Mouse (Mus musculus): ENCODE data around the gene Selenop.
"Not testable (repeated sequence)": the region's sequence is repeated elsewhere in the genome, so short reads cannot be mapped to it uniquely, and the experiment has no call there.

Selenop gene

DNA sequence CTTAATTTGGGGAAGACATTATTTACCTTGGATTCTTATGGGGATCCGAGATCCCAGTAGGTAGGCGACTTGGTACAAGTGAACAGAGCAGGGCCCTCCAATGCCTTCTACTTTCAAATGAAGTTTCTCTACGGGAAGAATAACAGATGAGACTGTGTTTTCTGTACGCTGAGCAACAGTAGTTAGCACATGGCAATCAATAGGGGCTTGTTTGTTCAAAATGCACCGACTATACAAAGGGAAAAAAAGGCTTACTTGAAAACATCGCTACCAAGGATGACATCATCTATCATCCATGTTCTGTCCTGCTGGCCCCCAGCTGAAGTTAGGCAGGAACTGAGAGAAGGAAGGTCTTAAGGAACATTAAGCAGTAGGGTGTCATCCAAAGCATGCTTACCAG, at the start of gene Selenop:
Gene Selenop (plus strand): TSS at position 301 of the 400 bp plus-strand sequence.
- no peak for DNase-seq (ENCODE audit: low spot score)

DNA sequence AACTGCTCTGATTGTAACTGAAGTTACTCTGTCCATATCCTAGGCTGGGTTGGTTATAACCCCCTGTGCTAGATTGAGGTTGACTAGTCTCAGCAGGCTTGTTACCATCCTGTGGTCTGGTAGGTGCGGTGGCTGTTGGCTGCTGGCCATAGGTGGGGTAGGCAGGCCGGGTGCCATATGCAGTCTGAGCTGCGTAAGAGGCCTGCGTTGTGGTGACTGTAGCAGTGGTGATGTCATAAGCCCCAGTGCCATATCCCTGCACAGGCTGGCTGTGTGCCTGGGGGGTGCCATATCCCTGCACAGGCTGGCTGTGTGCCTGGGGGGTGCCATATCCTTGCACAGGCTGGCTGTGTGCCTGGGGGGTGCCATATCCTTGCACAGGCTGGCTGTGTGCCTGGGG, 49.7 kb upstream of the Selenop start:
- not testable (repeated sequence) for DNase-seq (ENCODE audit: low spot score)

DNA sequence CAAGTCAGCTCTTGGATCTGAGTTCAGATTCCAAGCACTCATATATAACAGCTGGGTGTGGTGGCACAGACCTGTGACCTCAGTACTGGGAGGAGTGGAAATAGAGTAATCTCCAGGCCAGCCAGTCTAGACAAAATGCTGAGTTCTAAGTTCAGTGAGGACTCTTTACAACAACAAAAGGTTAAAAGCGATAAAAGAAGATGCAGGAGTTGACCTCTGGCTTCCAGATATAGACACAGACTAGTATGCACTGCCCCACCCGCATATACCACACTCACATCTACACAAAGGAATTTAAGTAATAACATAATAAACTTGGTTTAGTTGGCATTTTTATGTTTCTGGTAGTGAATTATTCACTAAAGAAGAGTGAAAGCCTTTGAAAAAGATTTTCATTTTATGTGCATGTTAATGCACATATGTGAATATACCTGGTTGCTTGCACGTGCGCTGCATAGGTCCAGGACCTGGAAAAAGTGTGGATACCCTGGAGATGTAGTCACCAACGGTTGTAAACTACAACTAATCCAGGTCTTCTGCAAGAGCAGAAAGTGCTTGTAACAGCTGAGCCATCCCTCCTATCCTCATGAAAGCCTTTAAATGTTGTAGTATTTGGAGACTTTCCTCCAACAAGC, 45.4 kb upstream of the Selenop start:
- DNase-seq (ENCODE audit: low spot score) = no peak

DNA sequence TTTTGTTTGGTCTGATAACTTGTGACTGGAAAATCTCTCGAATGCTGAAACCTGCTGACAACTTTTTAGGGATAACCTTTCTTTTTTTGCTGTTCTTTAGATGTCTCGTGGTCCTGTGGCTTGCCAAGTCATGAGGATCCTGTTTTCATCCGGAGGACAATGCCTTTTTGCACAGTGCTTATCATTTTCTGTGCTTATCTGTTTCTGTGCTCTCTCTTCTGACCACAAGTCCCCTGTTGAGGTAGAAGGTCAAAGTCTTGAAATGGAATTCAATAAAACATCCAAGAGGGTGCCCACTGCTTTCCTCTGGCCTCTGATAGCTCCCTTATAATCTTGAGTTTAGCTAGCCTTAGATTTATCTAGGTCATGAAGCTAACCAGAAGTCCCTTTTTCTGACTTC, 41.8 kb upstream of the Selenop start:
- DNase-seq (ENCODE audit: low spot score) = no peak

GRCm38 (mm10) chr15:3228185-3228584, 40.2 kb upstream of the Selenop start:
- no peak for DNase-seq (ENCODE audit: low spot score)

- DNase-seq (ENCODE audit: low spot score) = no peak
Observed at GRCm38 (mm10) chr15:3228990-3229389, 39.4 kb upstream of the Selenop start.

DNA sequence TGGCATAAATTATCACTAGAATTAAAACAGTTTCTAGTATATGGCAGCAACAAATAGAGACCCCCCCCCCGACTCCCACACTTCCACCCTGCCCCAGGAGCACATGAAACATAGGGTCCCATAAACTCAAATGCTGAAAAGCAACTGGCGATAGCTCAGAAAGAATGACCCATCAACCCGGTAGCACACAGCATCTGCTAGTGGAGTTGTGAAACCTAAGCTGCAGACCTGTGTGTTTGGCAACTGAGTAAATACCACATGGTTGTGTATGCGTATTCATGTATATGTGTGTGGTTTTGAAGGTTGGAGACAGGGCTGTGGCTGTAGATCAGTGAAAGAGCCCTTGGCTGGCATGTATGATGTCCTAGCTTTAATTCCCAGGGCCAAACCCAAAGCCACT, 37.3 kb upstream of the Selenop start:
- DNase-seq (ENCODE audit: low spot score) = no peak

GRCm38 (mm10) chr15:3232168-3232835, 36.0 kb upstream of the Selenop start:
- DNase-seq (ENCODE audit: low spot score) = no peak

- DNase-seq (ENCODE audit: low spot score) = no peak
Observed at GRCm38 (mm10) chr15:3233837-3234551, 34.4 kb upstream of the Selenop start.

- DNase-seq (ENCODE audit: low spot score) = no peak
Observed at GRCm38 (mm10) chr15:3236338-3236737, 32.0 kb upstream of the Selenop start.

DNA sequence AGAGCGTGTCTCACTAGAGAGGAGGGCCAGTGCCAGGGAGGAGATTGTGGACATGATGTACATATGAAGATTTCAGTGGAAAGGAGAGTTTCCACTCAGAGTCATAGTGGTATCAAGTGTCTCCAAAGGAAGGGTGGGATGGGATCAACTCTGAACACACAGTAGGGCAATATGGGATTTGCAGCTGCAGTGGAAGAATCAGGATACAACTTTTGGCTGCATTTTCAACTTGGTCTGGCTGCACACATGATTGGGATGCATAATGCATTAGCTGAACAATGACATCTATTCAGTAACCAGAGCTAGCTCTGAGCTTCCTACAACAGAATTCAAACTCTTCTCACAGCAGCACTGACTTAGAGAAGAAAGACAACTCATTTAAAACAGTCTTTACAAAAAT, 30.4 kb upstream of the Selenop start:
- DNase-seq (ENCODE audit: low spot score) = no peak

DNA sequence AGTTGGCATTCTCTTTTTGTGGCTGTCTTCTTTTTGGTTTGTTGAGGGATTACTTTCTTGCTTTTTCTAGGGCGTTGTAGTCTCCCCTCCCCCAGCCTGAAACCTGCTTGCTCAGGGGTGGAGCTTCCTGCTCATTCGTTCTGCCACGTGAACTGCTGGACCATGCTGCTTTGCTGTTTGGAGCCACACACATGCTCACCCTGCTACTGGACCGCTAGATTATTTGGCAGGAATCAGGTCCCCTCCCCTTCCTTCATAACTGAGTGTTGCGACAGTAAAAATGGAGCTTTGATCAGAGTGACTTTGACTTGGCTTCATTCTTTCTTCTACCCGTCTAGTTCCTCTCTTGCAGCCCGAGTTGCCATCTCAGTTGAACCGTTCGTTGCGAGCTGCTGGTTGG, 23.3 kb upstream of the Selenop start:
- not testable (repeated sequence) for DNase-seq (ENCODE audit: low spot score)

DNA sequence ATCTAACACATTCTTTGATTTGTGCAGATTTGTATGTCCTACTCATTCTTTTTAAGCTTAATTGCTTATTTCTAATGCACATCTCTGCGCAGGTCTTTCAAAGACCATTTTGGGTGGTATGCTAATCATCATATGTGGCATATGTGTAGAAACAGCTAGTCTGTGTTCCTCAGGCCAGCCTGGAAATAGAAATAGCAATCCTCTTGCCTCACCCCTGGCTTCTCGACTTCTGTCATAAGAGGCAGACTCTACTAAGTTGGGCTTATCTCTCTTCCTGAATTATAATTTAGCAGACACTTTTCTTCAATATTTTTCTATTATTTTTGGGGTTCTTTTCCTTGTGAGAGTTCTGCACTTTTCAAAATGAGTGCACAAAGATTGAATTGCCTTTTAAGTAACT, 17.7 kb upstream of the Selenop start:
- no peak for DNase-seq (ENCODE audit: low spot score)

GRCm38 (mm10) chr15:3251031-3251717, 17.2 kb upstream of the Selenop start:
- no peak for DNase-seq (ENCODE audit: low spot score)

DNA sequence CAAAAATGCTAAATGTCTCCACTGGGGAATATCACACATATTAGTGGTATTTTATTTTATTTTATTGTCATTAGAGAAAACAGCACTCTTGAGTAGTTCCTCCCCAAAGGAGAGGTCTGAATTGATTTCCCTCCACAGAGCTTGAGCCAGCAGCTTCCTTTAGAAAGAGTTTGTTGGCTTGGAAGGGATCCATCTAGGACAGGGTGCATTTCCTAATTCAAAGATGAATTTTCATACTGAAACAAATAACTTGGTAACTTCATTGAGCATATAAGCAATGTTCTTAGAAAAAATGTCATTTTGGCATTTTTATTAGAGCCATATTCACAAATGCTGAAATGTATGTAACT, 16.7 kb upstream of the Selenop start:
- no peak for DNase-seq (ENCODE audit: low spot score)

GRCm38 (mm10) chr15:3259025-3259424, 9.3 kb upstream of the Selenop start:
- DNase-seq (ENCODE audit: low spot score) = no peak

DNA sequence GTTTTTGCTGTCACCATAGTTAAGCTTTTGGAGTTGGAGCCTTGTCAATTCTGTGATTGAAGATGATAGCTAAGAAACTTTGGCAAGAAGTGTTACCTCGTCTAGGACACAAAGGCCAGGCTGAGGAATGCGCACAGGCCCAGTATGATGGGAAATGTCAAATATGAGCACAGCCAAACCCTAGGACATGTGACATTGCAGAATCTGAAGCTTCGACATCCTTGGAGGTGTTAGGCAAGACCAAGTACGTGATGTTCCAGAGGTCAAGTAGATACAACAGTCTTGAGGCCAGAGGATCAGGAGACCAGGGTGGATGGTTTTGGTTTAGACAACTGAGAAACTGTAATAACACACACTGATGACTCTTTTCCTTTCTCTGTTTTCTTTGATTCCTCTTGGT, 8.0 kb upstream of the Selenop start:
- no peak for DNase-seq (ENCODE audit: low spot score)

DNA sequence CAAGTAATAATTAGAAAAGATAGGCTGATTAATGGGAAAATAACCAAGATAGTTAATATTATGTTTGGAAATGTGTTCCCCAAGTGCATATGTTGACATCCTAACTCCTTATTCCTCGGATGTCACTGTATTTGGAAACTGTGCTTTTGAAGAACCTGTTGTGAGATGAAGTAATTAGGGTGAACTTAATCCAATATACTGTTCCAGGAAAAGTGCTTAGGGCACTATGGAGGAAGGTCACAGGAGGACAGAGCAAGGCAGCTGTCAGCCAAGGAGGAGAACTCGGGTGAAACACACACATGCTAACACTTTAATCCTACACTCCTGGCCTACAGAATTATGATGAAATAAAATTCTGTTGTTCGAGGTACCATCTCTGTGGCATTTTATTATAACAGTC, 5.5 kb upstream of the Selenop start:
- DNase-seq (ENCODE audit: low spot score) = no peak

GRCm38 (mm10) chr15:3264293-3264692, 4.1 kb upstream of the Selenop start:
- no peak for DNase-seq (ENCODE audit: low spot score)

- DNase-seq (ENCODE audit: low spot score) = no peak
Observed at GRCm38 (mm10) chr15:3264828-3265227, 3.5 kb upstream of the Selenop start.

DNA sequence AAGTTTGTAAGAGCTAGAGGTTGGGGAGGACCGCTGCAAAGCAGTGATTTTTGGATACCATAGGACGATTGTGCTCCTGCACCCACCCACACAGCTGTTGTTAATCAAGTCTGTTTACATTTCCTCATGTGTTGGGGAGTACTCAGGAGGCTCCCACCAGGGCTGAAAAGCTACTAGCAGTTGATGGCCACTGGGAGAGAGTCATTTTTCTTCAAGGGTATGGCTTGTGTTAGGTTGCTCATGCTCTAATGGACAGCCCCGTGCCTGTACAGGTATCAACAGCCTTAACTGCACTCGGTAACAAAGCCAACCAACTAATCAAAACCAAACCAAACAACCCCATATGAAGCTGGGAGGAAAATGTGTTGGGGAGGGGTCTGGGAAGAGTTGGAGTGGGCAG, 1.1 kb downstream of the Selenop start:
- no peak for DNase-seq (ENCODE audit: low spot score)

- DNase-seq (ENCODE audit: low spot score) = no peak
Observed at GRCm38 (mm10) chr15:3269996-3270645, 1.8 kb downstream of the Selenop start.

Measured in urinary bladder, postnatal 10 days (tissue).